Mouse (Mus musculus) left cerebral cortex, adult 18-20 months (tissue): ENCODE measurements around the gene Atad1. TPM values are rescaled to one million over a fixed set of nuclear protein-coding genes. Genes with fewer than 3 reads are reported as not detected.
"Not testable (repeated sequence)": the region's sequence is repeated elsewhere in the genome, so short reads cannot be mapped to it uniquely, and the experiment has no call there.

Experiments
- DNase-seq, 2 experiments: peaks; one replicate each; pipeline ENCODE4 v3.0.0; 2021 to 2022; ENCODE audit warnings: low spot score in 2 of 2, mixed read lengths in 1 of 2
- total RNA-seq, 2 experiments: library from RNA; stranded (reverse); gene quantifications; 2 replicates each; pipeline ENCODE4 v1.2.3; 2021

Gene Atad1
- total RNA-seq, 2 experiments from 2014 or later = 88.3 to 98.0 TPM

GRCm38 (mm10) chr19:32752357-32752756 lies 12.8 kb upstream of the Atad1 start:
- DNase-seq = no peak

- peak; percentile 41 to 43 for DNase-seq
Measured at GRCm38 (mm10) chr19:32749425-32749824, 9.8 kb upstream of the Atad1 start.

- DNase-seq = no peak
Measured at GRCm38 (mm10) chr19:32740641-32741345, 1.2 kb upstream of the Atad1 start.

GRCm38 (mm10) chr19:32737844-32738243 lies 1.7 kb downstream of the Atad1 start:
- no peak for DNase-seq

GRCm38 (mm10) chr19:32732922-32733321 lies 6.7 kb downstream of the Atad1 start:
- no peak for DNase-seq

- no peak for DNase-seq
Measured at GRCm38 (mm10) chr19:32729785-32730184, 9.8 kb downstream of the Atad1 start.

GRCm38 (mm10) chr19:32726451-32727325 lies 12.9 kb downstream of the Atad1 start:
- no peak for DNase-seq

GRCm38 (mm10) chr19:32723817-32724216 lies 15.8 kb downstream of the Atad1 start:
- DNase-seq = no peak

- no peak for DNase-seq
Measured at GRCm38 (mm10) chr19:32720319-32720718, 19.3 kb downstream of the Atad1 start.

- no peak for DNase-seq
Measured at GRCm38 (mm10) chr19:32717590-32717989, 22.0 kb downstream of the Atad1 start.

- no peak for DNase-seq
Measured at GRCm38 (mm10) chr19:32715681-32716080, 23.9 kb downstream of the Atad1 start.

GRCm38 (mm10) chr19:32715201-32715600 lies 24.4 kb downstream of the Atad1 start:
- DNase-seq = peak; percentile 77 to 79

GRCm38 (mm10) chr19:32713471-32713870 lies 26.1 kb downstream of the Atad1 start:
- DNase-seq = no peak

GRCm38 (mm10) chr19:32712588-32713042 lies 27.0 kb downstream of the Atad1 start:
- DNase-seq = peak; percentile 60 to 78

- DNase-seq = peak; percentile 93 to 94
Measured at GRCm38 (mm10) chr19:32711761-32712541, 27.6 kb downstream of the Atad1 start.

- no peak for DNase-seq
Measured at GRCm38 (mm10) chr19:32710288-32710687, 29.3 kb downstream of the Atad1 start.

GRCm38 (mm10) chr19:32708996-32709395 lies 30.6 kb downstream of the Atad1 start:
- no peak for DNase-seq

- DNase-seq = no peak
Measured at GRCm38 (mm10) chr19:32702191-32702590, 37.4 kb downstream of the Atad1 start.

GRCm38 (mm10) chr19:32696674-32697073 lies 42.9 kb downstream of the Atad1 start:
- no peak for DNase-seq

- no peak for DNase-seq
Measured at GRCm38 (mm10) chr19:32689724-32690123, 49.9 kb downstream of the Atad1 start.

GRCm38 (mm10) chr19:32688227-32688626 lies 51.4 kb downstream of the Atad1 start:
- not testable (repeated sequence) for DNase-seq
